In the genomic region with DNA sequence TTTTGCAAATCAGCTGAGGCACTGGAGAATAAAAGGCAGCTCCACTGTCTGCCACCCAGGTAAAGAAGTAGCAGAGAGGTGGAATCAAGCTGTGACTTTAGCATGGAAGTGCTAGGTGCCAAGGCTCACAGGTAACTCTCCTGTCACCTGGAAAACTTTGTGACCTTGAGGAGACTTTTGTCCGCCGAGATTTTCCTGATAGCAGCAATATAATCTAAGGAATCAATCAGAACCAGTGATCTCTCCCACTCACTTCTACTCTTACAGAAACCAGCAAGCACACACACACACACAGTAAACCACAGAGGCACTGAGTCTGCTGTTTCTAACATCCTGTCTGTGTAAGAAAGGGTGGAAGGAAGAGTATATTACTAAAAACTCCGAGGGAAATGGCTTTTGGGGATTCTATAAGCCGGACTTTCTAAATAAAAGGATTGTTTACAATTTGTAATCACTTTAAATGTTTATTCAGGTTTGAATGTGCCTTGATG, we compare ENCODE assay signal across 15 mouse cellular contexts.
A peak's percentile ranks its signal among the peaks of the same experiment; 100 is the strongest.
DNase-seq lines count a peak whose midpoint lies in the region; ATAC-seq lines count a peak whose summit lies in the region.
"Had no signal": no experiment of that assay in that cellular context is flagged by ENCODE, and none has a peak within 500 bp of the region (broad histone marks: within the 10 kb centered on the region; RNA-seq: fewer than 3 reads in every experiment).

No protein-coding gene starts in this region.

- no peaks in the 10 kb centered on the region for H3K9me3 ChIP-seq in forebrain, embryonic 13.5 days (replicated peaks)
- no peaks in the 10 kb centered on the region for H3K9me3 ChIP-seq in hindbrain, embryonic 10.5 days
- H3K9me3 ChIP-seq in midbrain, embryonic 10.5 days (replicated peaks), result no peaks in the 10 kb centered on the region; the same call in 1 of the 2 replicates
- no peaks in the 10 kb centered on the region for H3K9me3 ChIP-seq in neural tube, embryonic 13.5 days
- H3K9me3 ChIP-seq: heart, embryonic 12.5 days had no signal

- H3K27me3 ChIP-seq in forebrain, embryonic 13.5 days, result no peaks in the 10 kb centered on the region
- no peaks in the 10 kb centered on the region; the same call in 1 of the 2 replicates for H3K27me3 ChIP-seq in hindbrain, embryonic 10.5 days (ENCODE audit: insufficient read depth, poor library complexity, severe bottlenecking)
- H3K27me3 ChIP-seq in midbrain, embryonic 10.5 days (ENCODE audit: low read depth, poor library complexity, severe bottlenecking), result no peaks in the 10 kb centered on the region
- no peaks in the 10 kb centered on the region for H3K27me3 ChIP-seq in neural tube, embryonic 13.5 days
- H3K27me3 ChIP-seq: heart, embryonic 12.5 days had no signal

- 0 out of 2 replicates have a peak overlapping the region, but pooled peaks have one; percentile 21 for H3K4me2 ChIP-seq in forebrain, embryonic 13.5 days
- H3K4me2 ChIP-seq in neural tube, embryonic 13.5 days, result no peak overlapping the region
- H3K4me2 ChIP-seq: heart, embryonic 12.5 days had no signal

- H3K9ac ChIP-seq in forebrain, embryonic 13.5 days, result no peak overlapping the region
- no peak overlapping the region for H3K9ac ChIP-seq in neural tube, embryonic 13.5 days
- H3K9ac ChIP-seq: heart, embryonic 12.5 days had no signal

- H3K4me3 ChIP-seq in forebrain, embryonic 13.5 days, result no peak overlapping the region
- H3K4me3 ChIP-seq in hindbrain, embryonic 10.5 days, result no peak overlapping the region
- no peak overlapping the region for H3K4me3 ChIP-seq in midbrain, embryonic 10.5 days
- H3K4me3 ChIP-seq in neural tube, embryonic 13.5 days, result no peak overlapping the region
- H3K4me3 ChIP-seq: heart, embryonic 12.5 days had no signal

- peak overlapping the region; percentile 82 for H3K27ac ChIP-seq in forebrain, embryonic 13.5 days
- H3K27ac ChIP-seq in hindbrain, embryonic 10.5 days, result peak overlapping the region; percentile 82
- H3K27ac ChIP-seq in midbrain, embryonic 10.5 days (replicated peaks), result peak overlapping the region; percentile 85
- H3K27ac ChIP-seq in neural tube, embryonic 13.5 days (replicated peaks), result peak overlapping the region; percentile 85

- H3K36me3 ChIP-seq in forebrain, embryonic 13.5 days (ENCODE audit: poor library complexity, severe bottlenecking), result no peaks in the 10 kb centered on the region
- H3K36me3 ChIP-seq in hindbrain, embryonic 10.5 days, result no peaks in the 10 kb centered on the region
- no peaks in the 10 kb centered on the region for H3K36me3 ChIP-seq in midbrain, embryonic 10.5 days
- no peaks in the 10 kb centered on the region for H3K36me3 ChIP-seq in neural tube, embryonic 13.5 days
- H3K36me3 ChIP-seq: heart, embryonic 12.5 days had no signal

- H3K4me1 ChIP-seq in forebrain, embryonic 13.5 days, result peaks cover 22% of the 10 kb centered on the region
- H3K4me1 ChIP-seq in hindbrain, embryonic 10.5 days (replicated peaks), result peaks cover 25% of the 10 kb centered on the region
- H3K4me1 ChIP-seq in midbrain, embryonic 10.5 days, result peaks cover 26% of the 10 kb centered on the region
- H3K4me1 ChIP-seq in neural tube, embryonic 13.5 days (replicated peaks), result peaks cover 20% of the 10 kb centered on the region
- H3K4me1 ChIP-seq: heart, embryonic 12.5 days had no signal

- no peak for ATAC-seq in forebrain, embryonic 13.5 days
- ATAC-seq in neural tube, embryonic 13.5 days (ENCODE audit: low read depth), result no peak; the same call in 1 of the 2 replicates

- WGBS in forebrain, embryonic 13.5 days, result 18% methylated on average over 4 of the region's 4 CpGs
- 29% methylated on average over 4 of the region's 4 CpGs for WGBS in hindbrain, embryonic 10.5 days
- WGBS in midbrain, embryonic 10.5 days, result 27% methylated on average over 4 of the region's 4 CpGs
- WGBS in neural tube, embryonic 13.5 days, result 36% methylated on average over 4 of the region's 4 CpGs

- DNase-seq in hindbrain, embryonic 10.5 days (ENCODE audit: low spot score), result no peak
- no peak for DNase-seq in midbrain, embryonic 10.5 days (ENCODE audit: low spot score)
- no peak for DNase-seq in embryo, embryonic 11 days
- DNase-seq in frontal cortex, postnatal 25 days (ENCODE audit: low spot score in 2 of 2), result no peak
- DNase-seq in cerebellum, adult 8-10 months, result no peak
- no peak for DNase-seq in frontal cortex, postnatal 14 days (ENCODE audit: low spot score in 2 of 2)
- DNase-seq: kidney, adult 11 months; kidney, postnatal 36 days; liver; lung, adult 18-20 months; lung, postnatal 36 days; thymus, postnatal 4 days had no signal
